Mouse (Mus musculus) induced T-regulatory cell, adult 2 months (primary cell): ENCODE measurements around the gene Olfr130.

Experiments used
- DNase-seq: peaks from one replicate; pipeline ENCODE4 v3.0.0-alpha.2; 2012; ENCODE audit warnings: low read depth

Gene Olfr130

GRCm38 (mm10) chr17:38063621-38064020, at the start of gene Olfr130:
Gene Olfr130 (plus strand): TSS chr17:38063921.
- DNase-seq, result no peak

- no peak for DNase-seq
These were observed 47.4 kb upstream of the Olfr130 start for GRCm38 (mm10) chr17:38016341-38016740.

- DNase-seq, result no peak
These were observed 37.4 kb upstream of the Olfr130 start for GRCm38 (mm10) chr17:38026297-38026696.

GRCm38 (mm10) chr17:38059979-38060378, 3.7 kb upstream of the Olfr130 start, which contains the start of gene Olfr129:
Gene Olfr129 (minus strand): TSS chr17:38060079.
- no peak for DNase-seq

GRCm38 (mm10) chr17:38082364-38082763, 18.6 kb downstream of the Olfr130 start:
- DNase-seq, result no peak

- no peak for DNase-seq
These were observed 24.9 kb downstream of the Olfr130 start, which contains the start of gene Olfr131 for GRCm38 (mm10) chr17:38088593-38088992. Gene Olfr131 (minus strand): TSS chr17:38088693.
